Mouse (Mus musculus) adrenal gland, adult (tissue): ENCODE measurements at regions not wholly inside any gene's neighbourhood (a gene's known extent, or its start where the extent isn't known, plus 50 kb on each side); places are given as distances from the start of the nearest gene placed in this dataset.
A peak's percentile ranks its signal among the peaks of the same experiment; 100 is the strongest.

Experiments
- DNase-seq, 2 experiments: peaks; one replicate each; pipeline ENCODE4 v3.0.0; 2022 to 2023; ENCODE audit warnings: low spot score in 1 of 2; ENCODE audit not compliant: inconsistent age in 2 of 2

GRCm38 (mm10) chr15:63558691-63559090 is 286.3 kb downstream of the Gsdmc2 start:
- DNase-seq: peak; percentile 13 to 67

- DNase-seq: peak in 1 of 2 experiments; percentile 35
Observed at GRCm38 (mm10) chr15:63557816-63558215, 287.2 kb downstream of the Gsdmc2 start.

- DNase-seq: no peak
Observed at GRCm38 (mm10) chr15:63553597-63553996, 291.4 kb downstream of the Gsdmc2 start.

GRCm38 (mm10) chr15:63532337-63533055 is 312.5 kb downstream of the Gsdmc2 start:
- peak in 1 of 2 experiments; percentile 23 for DNase-seq

- DNase-seq: no peak
Observed at GRCm38 (mm10) chr15:63527318-63527717, 317.7 kb downstream of the Gsdmc2 start.

- no peak for DNase-seq
Observed at GRCm38 (mm10) chr15:63526820-63527219, 318.2 kb downstream of the Gsdmc2 start.

- peak in 1 of 2 experiments; percentile 26 for DNase-seq
Observed at GRCm38 (mm10) chr15:63517301-63517700, 327.7 kb downstream of the Gsdmc2 start.

GRCm38 (mm10) chr15:63500453-63500852 is 344.5 kb downstream of the Gsdmc2 start:
- no peak for DNase-seq

GRCm38 (mm10) chr15:63498483-63498882 is 346.5 kb downstream of the Gsdmc2 start:
- DNase-seq: no peak

GRCm38 (mm10) chr15:63497207-63497606 is 347.8 kb downstream of the Gsdmc2 start:
- no peak for DNase-seq

GRCm38 (mm10) chr15:63484910-63485309 is 360.1 kb downstream of the Gsdmc2 start:
- DNase-seq: no peak

- no peak for DNase-seq
Observed at GRCm38 (mm10) chr15:63484217-63484887, 360.6 kb downstream of the Gsdmc2 start.

- no peak for DNase-seq
Observed at GRCm38 (mm10) chr15:63479270-63479805, 365.6 kb downstream of the Gsdmc2 start.

- no peak for DNase-seq
Observed at GRCm38 (mm10) chr15:63466916-63467315, 378.1 kb downstream of the Gsdmc2 start.

- no peak for DNase-seq
Observed at GRCm38 (mm10) chr15:63452529-63452928, 392.4 kb downstream of the Gsdmc2 start.

- no peak for DNase-seq
Observed at GRCm38 (mm10) chr15:63446288-63446687, 398.7 kb downstream of the Gsdmc2 start.

- no peak for DNase-seq
Observed at GRCm38 (mm10) chr15:63445016-63445415, 400.0 kb downstream of the Gsdmc2 start.

- DNase-seq: no peak
Observed at GRCm38 (mm10) chr15:63442146-63442780, 402.7 kb downstream of the Gsdmc2 start.

GRCm38 (mm10) chr15:63412649-63413048 is 432.3 kb downstream of the Gsdmc2 start:
- no peak for DNase-seq

- peak in 1 of 2 experiments; percentile 28 for DNase-seq
Observed at GRCm38 (mm10) chr15:63411771-63412118, 433.2 kb downstream of the Gsdmc2 start.

- DNase-seq: peak in 1 of 2 experiments; percentile 32
Observed at GRCm38 (mm10) chr15:63410994-63411770, 433.8 kb downstream of the Gsdmc2 start.
